Mouse (Mus musculus) layer of hippocampus, postnatal 36 days (tissue): ENCODE data around the gene Trak1. TPM values are rescaled to one million over a fixed set of nuclear protein-coding genes. Genes with fewer than 3 reads are reported as not detected.
A peak's percentile ranks its signal among the peaks of the same experiment; 100 is the strongest.

Experiments
- DNase-seq, 2 experiments: peaks; one replicate each; pipeline ENCODE4 v3.0.0; 2022
- total RNA-seq, 2 experiments: library from RNA; stranded (reverse); gene quantifications; 2 replicates each; pipeline ENCODE4 v1.2.3; 2021

Gene Trak1
- total RNA-seq, 2 experiments from 2014 or later: 235 to 247 TPM

- no peak for DNase-seq
These were observed 75.8 kb downstream of the Trak1 start for GRCm38 (mm10) chr9:121373107-121373506.

GRCm38 (mm10) chr9:121373512-121373911 lies 76.2 kb downstream of the Trak1 start:
- DNase-seq: no peak

GRCm38 (mm10) chr9:121374076-121374863 lies 77.0 kb downstream of the Trak1 start:
- peak in 1 of 2 experiments; percentile 63 for DNase-seq

GRCm38 (mm10) chr9:121374864-121375255 lies 77.6 kb downstream of the Trak1 start:
- DNase-seq: no peak

- no peak for DNase-seq
These were observed 78.8 kb downstream of the Trak1 start for GRCm38 (mm10) chr9:121376094-121376493.

GRCm38 (mm10) chr9:121380310-121380920 lies 83.1 kb downstream of the Trak1 start:
- DNase-seq: no peak

GRCm38 (mm10) chr9:121381678-121382297 lies 84.5 kb downstream of the Trak1 start:
- no peak for DNase-seq

GRCm38 (mm10) chr9:121382568-121382967 lies 85.3 kb downstream of the Trak1 start:
- peak in 1 of 2 experiments; percentile 70 for DNase-seq

GRCm38 (mm10) chr9:121383180-121383586 lies 85.9 kb downstream of the Trak1 start:
- DNase-seq: peak; percentile 81

- DNase-seq: no peak
These were observed 87.3 kb downstream of the Trak1 start for GRCm38 (mm10) chr9:121384620-121385019.

GRCm38 (mm10) chr9:121385091-121385748 lies 87.9 kb downstream of the Trak1 start:
- peak; percentile 85 to 87 for DNase-seq

- DNase-seq: no peak
These were observed 88.5 kb downstream of the Trak1 start for GRCm38 (mm10) chr9:121385749-121386350.

- peak; percentile 80 to 84 for DNase-seq
These were observed 90.4 kb downstream of the Trak1 start for GRCm38 (mm10) chr9:121387539-121388272.

GRCm38 (mm10) chr9:121388273-121388931 lies 91.1 kb downstream of the Trak1 start:
- no peak for DNase-seq

- no peak for DNase-seq
These were observed 92.0 kb downstream of the Trak1 start for GRCm38 (mm10) chr9:121389258-121389657.

- peak in 1 of 2 experiments; percentile 54 for DNase-seq
These were observed 94.6 kb downstream of the Trak1 start for GRCm38 (mm10) chr9:121391898-121392297.

GRCm38 (mm10) chr9:121392427-121392826 lies 95.1 kb downstream of the Trak1 start:
- peak; percentile 61 to 81 for DNase-seq

- DNase-seq: no peak
These were observed 95.8 kb downstream of the Trak1 start for GRCm38 (mm10) chr9:121393104-121393503.

GRCm38 (mm10) chr9:121394882-121395281 lies 97.6 kb downstream of the Trak1 start:
- DNase-seq: no peak

- no peak for DNase-seq
These were observed 98.5 kb downstream of the Trak1 start for GRCm38 (mm10) chr9:121395812-121396211.
